Comparison of ENCODE assay signal across 7 mouse cellular contexts in the genomic region with DNA sequence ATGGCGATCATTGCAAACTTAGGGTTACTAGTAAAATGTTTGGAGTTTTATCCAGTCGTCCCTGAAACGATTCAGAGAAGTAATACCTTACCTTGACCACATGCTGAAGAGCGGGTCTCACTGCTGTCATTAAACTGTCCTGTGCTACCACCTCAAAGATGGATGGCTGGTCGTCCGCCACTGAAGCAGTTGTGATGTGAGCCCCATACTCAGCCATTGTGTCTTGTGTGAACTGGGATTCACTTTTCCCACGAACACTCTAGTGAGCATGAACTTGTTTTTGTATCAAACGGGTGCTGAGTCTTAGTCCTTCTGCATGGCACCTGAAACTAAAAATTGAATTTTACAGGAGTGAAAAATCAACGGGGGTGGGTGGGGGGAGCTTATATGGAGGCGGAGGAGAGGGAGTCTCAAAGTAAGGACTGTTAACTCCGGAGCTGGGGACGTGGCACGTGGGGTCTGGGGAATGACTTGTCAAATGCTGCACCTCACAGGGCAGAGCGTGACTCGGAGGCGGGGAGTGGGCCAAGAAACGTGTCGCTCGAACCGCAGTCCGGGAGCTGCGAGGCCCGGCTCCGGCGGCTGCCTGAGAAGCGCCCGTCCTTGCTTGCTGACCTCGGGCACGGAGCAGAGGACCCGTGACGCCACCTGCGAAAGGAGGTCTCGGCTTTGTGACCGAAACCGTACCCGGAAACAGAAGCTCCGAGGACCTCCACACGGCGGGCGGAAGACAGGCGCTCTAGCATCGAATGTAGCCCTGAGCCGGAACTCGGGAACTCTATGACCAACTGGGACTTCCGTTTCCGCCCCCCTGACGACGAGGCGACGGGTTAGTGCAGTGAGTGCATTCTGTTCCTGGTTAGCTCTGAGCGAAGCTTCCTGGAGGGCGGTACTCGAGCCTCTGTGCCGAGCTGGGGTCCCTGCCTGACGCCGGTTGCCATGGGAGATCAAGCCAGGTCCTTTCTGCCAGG. TPM values are rescaled to one million over a fixed set of nuclear protein-coding genes. Genes with fewer than 3 reads are reported as not detected.
A peak's percentile ranks its signal among the peaks of the same experiment; 100 is the strongest.
DNase-seq lines count a peak whose midpoint lies in the region; ATAC-seq lines count a peak whose summit lies in the region.

Gene Ap2b1, plus strand, starts transcription at position 800 of the 971 bp plus-strand sequence.

- H3K4me3 ChIP-seq in embryonic facial prominence, embryonic 11.5 days (ENCODE audit: low read depth, low read length) = peak within 1 kb of the TSS; percentile 68
- peak within 1 kb of the TSS; percentile 75 for H3K4me3 ChIP-seq in limb, embryonic 11.5 days (ENCODE audit: low read depth, low read length)
- peak within 1 kb of the TSS; percentile 83 for H3K4me3 ChIP-seq in midbrain, embryonic 14.5 days (replicated peaks; ENCODE audit: low read depth, low read length)

- ATAC-seq in embryonic facial prominence, embryonic 11.5 days (replicated peaks; ENCODE audit: insufficient number of reproducible peaks, low FRiP score, low TSS enrichment, low read depth) = peak; percentile 93
- ATAC-seq in limb, embryonic 11.5 days (ENCODE audit: insufficient number of reproducible peaks, low FRiP score, low TSS enrichment, low read depth) = peak; percentile 89
- peak; percentile 93 for ATAC-seq in midbrain, embryonic 14.5 days (ENCODE audit: low FRiP score, low TSS enrichment)

- no peaks in the 10 kb centered on the region for H3K9me3 ChIP-seq in embryonic facial prominence, embryonic 11.5 days (replicated peaks; ENCODE audit: control insufficient read depth, low read length)
- no peaks in the 10 kb centered on the region for H3K9me3 ChIP-seq in limb, embryonic 11.5 days (ENCODE audit: control insufficient read depth, low read length)
- H3K9me3 ChIP-seq in midbrain, embryonic 14.5 days (ENCODE audit: control insufficient read depth, low read length) = no peaks in the 10 kb centered on the region

- peak within 1 kb of the TSS; percentile 85 for H3K9ac ChIP-seq in embryonic facial prominence, embryonic 11.5 days (replicated peaks; ENCODE audit: low read length)
- peak within 1 kb of the TSS; percentile 71 for H3K9ac ChIP-seq in limb, embryonic 11.5 days (ENCODE audit: low read length)
- H3K9ac ChIP-seq in midbrain, embryonic 14.5 days (replicated peaks; ENCODE audit: low read length) = peak within 1 kb of the TSS; percentile 76

- peak within 1 kb of the TSS; percentile 76 for H3K4me2 ChIP-seq in embryonic facial prominence, embryonic 11.5 days (ENCODE audit: low read depth, low read length)
- H3K4me2 ChIP-seq in limb, embryonic 11.5 days (ENCODE audit: low read depth, severe bottlenecking) = peak within 1 kb of the TSS; percentile 70
- H3K4me2 ChIP-seq in midbrain, embryonic 14.5 days (ENCODE audit: low read length) = peak within 1 kb of the TSS; percentile 92

- DNase-seq in adrenal gland, postnatal 14 days = peak; percentile 96
- DNase-seq in embryonic facial prominence, embryonic 11.5 days (ENCODE audit: low spot score) = peak; percentile 98
- peak; percentile 99 for DNase-seq in heart, adult 11 months
- peak; percentile 92 for DNase-seq in kidney, adult 18-20 months
- peak; percentile 95 for DNase-seq in limb, embryonic 11.5 days (ENCODE audit: low spot score)
- DNase-seq in midbrain, embryonic 14.5 days = peak; percentile 96
- peak; percentile 84 to 88 for DNase-seq in spleen, adult 18-20 months

- H3K27ac ChIP-seq in embryonic facial prominence, embryonic 11.5 days (replicated peaks; ENCODE audit: low read depth, low read length) = peak within 1 kb of the TSS; percentile 73
- peak within 1 kb of the TSS; percentile 86 for H3K27ac ChIP-seq in limb, embryonic 11.5 days (replicated peaks; ENCODE audit: low read depth, low read length)
- H3K27ac ChIP-seq in midbrain, embryonic 14.5 days (replicated peaks; ENCODE audit: low read depth, low read length) = peak within 1 kb of the TSS; percentile 79

- peaks cover 3% of the 10 kb centered on the region; the same call in 1 of the 2 replicates for H3K4me1 ChIP-seq in embryonic facial prominence, embryonic 11.5 days (ENCODE audit: control insufficient read depth, insufficient read depth, low read length)
- peaks cover 5% of the 10 kb centered on the region for H3K4me1 ChIP-seq in limb, embryonic 11.5 days (ENCODE audit: control insufficient read depth, insufficient read depth, low read length)
- peaks cover 24% of the 10 kb centered on the region for H3K4me1 ChIP-seq in midbrain, embryonic 14.5 days (ENCODE audit: control insufficient read depth, insufficient read depth, low read length)

- no peaks in the 10 kb centered on the region for H3K27me3 ChIP-seq in embryonic facial prominence, embryonic 11.5 days (ENCODE audit: control insufficient read depth, insufficient read depth, low read length)
- H3K27me3 ChIP-seq in limb, embryonic 11.5 days (ENCODE audit: control insufficient read depth, insufficient read depth, low read length) = no peaks in the 10 kb centered on the region
- H3K27me3 ChIP-seq in midbrain, embryonic 14.5 days (ENCODE audit: control insufficient read depth, insufficient read depth, low read length) = no peaks in the 10 kb centered on the region

- WGBS in embryonic facial prominence, embryonic 11.5 days = 3% methylated on average over 56 of the region's 56 CpGs
- WGBS in limb, embryonic 11.5 days = 2% methylated on average over 56 of the region's 56 CpGs
- 2% methylated on average over 56 of the region's 56 CpGs for WGBS in midbrain, embryonic 14.5 days

- no peaks in the 10 kb centered on the region for H3K36me3 ChIP-seq in embryonic facial prominence, embryonic 11.5 days (replicated peaks; ENCODE audit: control insufficient read depth, insufficient read depth, low read depth, low read length)
- H3K36me3 ChIP-seq in limb, embryonic 11.5 days (ENCODE audit: control insufficient read depth, insufficient read depth, low read length) = no peaks in the 10 kb centered on the region; the same call in 1 of the 2 replicates
- H3K36me3 ChIP-seq in midbrain, embryonic 14.5 days (ENCODE audit: control insufficient read depth, insufficient read depth, low read length) = peaks cover 22% of the 10 kb centered on the region

RNA-seq across cellular contexts. Expression of gene Ap2b1, which starts in this region (rescaled TPM):
- 86.9 and 98.4 TPM in 2 replicates for total RNA-seq in adrenal gland, postnatal 14 days (2021)
- 93.5 and 96.0 TPM in 2 replicates for polyA plus RNA-seq in embryonic facial prominence, embryonic 11.5 days (2014; fragmentation: Nextera tagmentation; extraction: Ambion mirVana)
- 72.1 and 78.9 TPM in 2 replicates for polyA plus RNA-seq in limb, embryonic 11.5 days (2014; fragmentation: Nextera tagmentation; extraction: Ambion mirVana)
- 103 and 173 TPM in 2 replicates for polyA plus RNA-seq in midbrain, embryonic 14.5 days (2014; fragmentation: Nextera tagmentation; extraction: Ambion mirVana)

Comparison
In these comparisons a context has a peak if more than half of its experiments do, and no peak if none do; other contexts are left out.
1. Peak in every context shown above with its lines: DNase-seq, ATAC-seq, H3K4me3 ChIP-seq and H3K27ac ChIP-seq.